Mouse (Mus musculus) lung, embryonic 14.5 days (tissue): ENCODE data around the gene Alyref. TPM values are rescaled to one million over a fixed set of nuclear protein-coding genes. Genes with fewer than 3 reads are reported as not detected.
A peak's percentile ranks its signal among the peaks of the same experiment; 100 is the strongest.

Experiments
- ATAC-seq: fragments of 200-750 bp; cut with Nextera tagmentation; 2 replicates; pipeline ENCODE4 v1.8.0; 2017; ENCODE audit warnings: mild to moderate bottlenecking, moderate TSS enrichment, moderate library complexity; ENCODE audit not compliant: insufficient read depth
- DNase-seq: peaks from one replicate; pipeline ENCODE4 v3.0.0-alpha.2; 2015
- H3K27ac ChIP-seq: fragments of 300-500 bp; sonication (generic); 2 replicates; pipeline ENCODE4 v1.5.1; 2014; ENCODE audit warnings: low read depth, mild to moderate bottlenecking, moderate library complexity
- H3K27me3 ChIP-seq: fragments of 300-500 bp; sonication (generic); 2 replicates; pipeline ENCODE4 v1.6.1; 2014; ENCODE audit warnings: low read length, control low read depth; ENCODE audit not compliant: insufficient read depth
- H3K36me3 ChIP-seq: fragments of 300-500 bp; sonication (generic); 2 replicates; pipeline ENCODE4 v1.6.1; 2014; ENCODE audit warnings: control low read depth; ENCODE audit not compliant: insufficient read depth
- H3K4me1 ChIP-seq: fragments of 300-500 bp; sonication (generic); 2 replicates; pipeline ENCODE4 v1.6.1; 2014; ENCODE audit warnings: antibody characterized with exemption, control low read depth; ENCODE audit not compliant: insufficient read depth
- H3K4me2 ChIP-seq: fragments of 300-500 bp; sonication (generic); 2 replicates; pipeline ENCODE4 v1.6.1; 2014; ENCODE audit warnings: mild to moderate bottlenecking
- H3K4me3 ChIP-seq: fragments of 300-500 bp; sonication (generic); 2 replicates; pipeline ENCODE4 v1.5.1; 2014; ENCODE audit warnings: low read depth, low read length
- H3K9ac ChIP-seq: fragments of 300-500 bp; sonication (generic); 2 replicates; pipeline ENCODE4 v1.6.1; 2014
- H3K9me3 ChIP-seq: fragments of 300-500 bp; sonication (generic); 2 replicates; pipeline ENCODE4 v1.6.1; 2016; ENCODE audit warnings: low read depth, low read length, control low read depth
- CTCF ChIP-seq: IDR thresholded peaks from 2 replicates; pipeline ENCODE4 v1.5.1; 2016; ENCODE audit warnings: antibody characterized with exemption, low read depth
- WGBS: fragments of 180-500 bp; shearing (Covaris S2); extraction: QIAGEN DNeasy Blood & Tissue Kit; methylation state at CpG from one replicate; pipeline ENCODE4 v1.1.7; 2014; 5-methylcytosine and 5-hydroxymethylcytosine counted together
- polyA plus RNA-seq: library from polyadenylated mRNA; unstranded; fragments of >200 nt; fragmentation: Nextera tagmentation; extraction: Ambion mirVana; gene quantifications from 2 replicates; pipeline ENCODE4 v1.2.1, GENCODE M21; 2014

Gene Alyref
- polyA plus RNA-seq, 1 experiment from 2014 or later, result 617 TPM

DNA sequence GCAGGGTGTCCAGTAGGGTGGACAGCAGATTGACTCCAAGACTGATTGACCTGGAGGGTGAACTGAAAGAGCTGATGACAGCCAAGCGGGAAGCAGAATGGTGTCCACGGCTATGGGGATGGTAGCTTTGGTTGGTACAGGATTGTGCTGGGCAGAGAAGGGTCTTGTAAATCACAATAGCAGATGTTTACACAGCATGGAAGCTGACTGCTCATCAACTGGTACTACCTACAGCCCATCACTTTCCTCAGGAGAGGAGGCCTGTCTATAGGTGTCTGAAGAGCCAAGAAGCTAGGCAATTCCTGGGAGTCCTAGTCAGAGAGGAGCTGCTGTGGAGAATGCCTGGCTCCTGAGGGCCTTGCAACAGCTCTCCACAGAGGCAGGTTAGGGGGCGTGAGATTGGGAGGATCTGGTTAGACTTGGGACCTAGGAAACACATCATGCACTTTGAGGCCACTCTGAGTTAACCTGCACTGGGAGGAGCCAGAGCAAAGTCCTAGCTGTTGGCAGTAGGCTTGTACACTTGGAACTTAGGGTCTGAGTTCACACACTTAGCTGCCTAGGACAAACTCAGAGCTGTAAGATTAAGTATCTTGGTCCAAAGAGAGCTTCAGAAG is 21.7 kb downstream of the Alyref start:
- H3K9ac ChIP-seq, result no peak overlapping the region
- no peak for TF ChIP-seq CTCF
- H3K27ac ChIP-seq, result no peak overlapping the region
- no peak overlapping the region for H3K4me3 ChIP-seq
- H3K4me1 ChIP-seq, result peaks cover 8% of the 10 kb centered on the region; the same call in 1 of the 2 replicates
- DNase-seq, result no peak
- no peak overlapping the region for H3K4me2 ChIP-seq
- 77% methylated on average over 3 of the region's 3 CpGs for WGBS
- peaks cover 37% of the 10 kb centered on the region for H3K36me3 ChIP-seq
- no peaks in the 10 kb centered on the region for H3K27me3 ChIP-seq
- H3K9me3 ChIP-seq, result no peaks in the 10 kb centered on the region
- no peak for ATAC-seq

GRCm38 (mm10) chr11:120575940-120576339 is 22.2 kb downstream of the Alyref start:
- H3K4me2 ChIP-seq, result no peak overlapping the region
- H3K9me3 ChIP-seq, result no peaks in the 10 kb centered on the region
- no peaks in the 10 kb centered on the region for H3K27me3 ChIP-seq
- DNase-seq, result no peak
- no peak overlapping the region for H3K27ac ChIP-seq
- TF ChIP-seq CTCF, result no peak
- H3K4me3 ChIP-seq, result no peak overlapping the region
- ATAC-seq, result no peak
- H3K9ac ChIP-seq, result no peak overlapping the region
- peaks cover 43% of the 10 kb centered on the region for H3K36me3 ChIP-seq
- peaks cover 13% of the 10 kb centered on the region; the same call in 1 of the 2 replicates for H3K4me1 ChIP-seq

- 88% methylated on average over 2 of the region's 2 CpGs for WGBS
- peaks cover 13% of the 10 kb centered on the region; the same call in 1 of the 2 replicates for H3K4me1 ChIP-seq
- ATAC-seq (no peak), DNase-seq (no peak)
- H3K36me3 ChIP-seq, result peaks cover 49% of the 10 kb centered on the region
- H3K27ac ChIP-seq, result no peak overlapping the region
- no peaks in the 10 kb centered on the region for H3K9me3 ChIP-seq
- no peaks in the 10 kb centered on the region for H3K27me3 ChIP-seq
- no peak for TF ChIP-seq CTCF
- H3K4me2 ChIP-seq, result peak overlapping the region; percentile 90; the same call in 1 of the 2 replicates
- H3K9ac ChIP-seq, result no peak overlapping the region
- H3K4me3 ChIP-seq, result no peak overlapping the region
Measured at GRCm38 (mm10) chr11:120575046-120575445, 23.1 kb downstream of the Alyref start.

DNA sequence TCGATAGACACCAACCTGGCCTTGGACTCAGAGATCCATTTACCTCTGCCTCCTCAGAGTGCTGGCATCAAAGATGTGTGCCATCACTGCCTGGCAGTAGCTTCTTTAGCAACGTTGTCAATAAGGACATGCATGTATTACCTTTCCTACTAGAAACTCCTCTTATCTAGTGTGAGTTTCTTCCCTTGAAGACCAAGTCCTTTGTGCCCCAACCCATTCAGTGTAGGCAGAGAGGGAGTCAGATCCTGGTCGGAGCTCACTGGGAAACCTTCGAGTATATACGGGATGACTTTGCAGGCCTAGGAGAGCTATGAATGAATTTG is 23.9 kb downstream of the Alyref start:
- Histone ChIP-seq H3K9ac (peak overlapping the region; percentile 95), H3K4me1 (0 out of 2 replicates have a peak, but pooled peaks cover 11% of the 10 kb centered on the region), H3K4me3 (peak overlapping the region; percentile 97), H3K27me3 (no peaks in the 10 kb centered on the region), H3K27ac (peak overlapping the region; percentile 96; the same call in 1 of the 2 replicates), H3K9me3 (no peaks in the 10 kb centered on the region), H3K4me2 (peak overlapping the region; percentile 90), H3K36me3 (peaks cover 46% of the 10 kb centered on the region)
- DNase-seq (no peak), ATAC-seq (no peak)
- WGBS, result 31% methylated on average over 5 of the region's 5 CpGs
- TF ChIP-seq CTCF, result no peak

DNA sequence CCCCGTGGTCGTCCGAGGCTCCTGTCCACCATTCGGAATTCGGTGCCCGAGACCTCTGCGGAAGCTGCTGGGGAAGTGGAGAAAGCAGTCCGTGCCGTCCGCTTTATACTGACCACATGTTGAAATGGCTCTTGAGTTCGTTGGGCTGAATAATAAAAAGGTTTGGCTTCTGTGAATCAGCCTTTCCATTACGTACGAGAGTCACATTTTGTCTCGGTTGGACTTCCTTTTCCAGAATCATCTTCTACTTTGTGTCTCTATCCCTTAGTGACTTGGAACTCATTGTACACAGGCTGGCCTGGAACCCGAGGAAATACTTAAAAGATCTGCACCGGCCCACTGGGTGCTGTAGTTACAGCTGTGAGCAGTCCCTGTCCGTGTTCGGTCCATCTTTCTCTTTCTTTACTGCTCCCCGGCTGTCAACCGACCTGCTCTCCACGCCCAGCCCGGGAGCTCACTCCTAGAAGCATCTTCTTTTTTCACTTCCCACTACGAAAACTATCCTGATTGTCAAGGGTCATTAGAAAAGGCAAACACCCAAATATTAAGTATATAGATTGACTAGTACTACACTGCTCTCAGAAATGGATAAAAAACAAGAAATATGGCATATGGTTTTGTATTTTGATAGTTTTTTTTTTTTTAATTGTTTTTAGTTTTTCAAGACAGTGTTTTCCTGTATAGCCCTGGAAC is 24.4 kb downstream of the Alyref start:
- ATAC-seq (no peak), DNase-seq (no peak)
- no peaks in the 10 kb centered on the region for H3K9me3 ChIP-seq
- no peaks in the 10 kb centered on the region for H3K27me3 ChIP-seq
- under 1% methylated on average over 23 of the region's 23 CpGs for WGBS
- TF ChIP-seq CTCF, result no peak
- peak overlapping the region; percentile 90 for H3K4me2 ChIP-seq
- H3K9ac ChIP-seq, result peak overlapping the region; percentile 95
- H3K4me1 ChIP-seq, result 0 out of 2 replicates have a peak, but pooled peaks cover 11% of the 10 kb centered on the region
- H3K4me3 ChIP-seq, result peak overlapping the region; percentile 97
- H3K36me3 ChIP-seq, result peaks cover 46% of the 10 kb centered on the region
- peak overlapping the region; percentile 96 for H3K27ac ChIP-seq

DNA sequence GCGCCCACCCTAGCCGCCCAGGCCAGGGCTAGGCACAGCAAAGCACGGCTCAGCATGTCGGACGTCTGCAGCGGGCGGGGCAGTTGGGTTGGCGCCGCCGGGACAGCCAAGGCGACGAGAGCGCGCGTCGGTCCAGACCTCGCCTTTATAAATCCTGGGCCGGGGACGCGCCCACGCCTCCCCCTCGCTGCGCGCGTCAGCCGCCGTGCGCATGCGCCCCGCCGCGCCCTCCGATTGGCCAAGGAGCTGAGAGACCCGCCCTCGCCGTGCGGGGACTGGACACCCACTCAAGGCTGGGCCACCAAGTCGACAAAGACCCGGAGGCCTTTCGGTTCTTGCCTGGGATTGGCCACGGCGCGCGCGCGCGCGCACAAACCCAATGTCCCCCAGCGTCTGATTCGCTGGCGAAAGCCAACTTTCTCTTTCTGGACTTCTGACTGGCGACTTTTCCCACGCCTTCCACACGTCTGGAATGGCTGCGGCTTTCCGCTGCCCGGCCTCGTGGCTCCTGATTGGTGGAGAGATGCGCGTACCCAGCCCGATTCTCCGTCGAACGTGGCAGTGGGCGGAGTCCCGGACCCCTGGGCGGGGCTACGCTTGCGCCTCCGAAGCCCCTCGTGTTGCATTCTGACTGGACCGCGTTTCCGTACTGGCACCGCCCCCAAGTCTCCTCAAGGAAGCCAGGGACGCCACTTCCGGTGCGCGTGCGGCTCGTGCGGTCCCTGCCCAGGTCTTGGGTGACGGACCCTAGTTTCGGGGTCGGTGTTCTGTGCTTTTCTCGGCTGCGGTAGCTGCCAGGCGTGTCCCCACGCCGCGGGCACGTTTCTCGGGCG is 25.2 kb downstream of the Alyref start, which contains the start of gene P4hb:
Gene P4hb, minus strand, starts transcription at position 502 of the 833 bp plus-strand sequence.
- peak; percentile 96 for ATAC-seq
- peak within 1 kb of the TSS; percentile 96 for H3K27ac ChIP-seq
- no peak for TF ChIP-seq CTCF

More for the DNA sequence above, 25.2 kb downstream of the Alyref start, which contains the start of gene P4hb:
- H3K4me1 ChIP-seq, result 0 out of 2 replicates have a peak, but pooled peaks cover 11% of the 10 kb centered on the region
- H3K4me2 ChIP-seq, result peak within 1 kb of the TSS; percentile 90
- DNase-seq, result peak; percentile 100
- H3K9ac ChIP-seq, result peak within 1 kb of the TSS; percentile 95
- no peaks in the 10 kb centered on the region for H3K27me3 ChIP-seq
- under 1% methylated on average over 93 of the region's 94 CpGs for WGBS
- no peaks in the 10 kb centered on the region for H3K9me3 ChIP-seq
- peak within 1 kb of the TSS; percentile 97 for H3K4me3 ChIP-seq
- H3K36me3 ChIP-seq, result peaks cover 46% of the 10 kb centered on the region
